Mouse (Mus musculus) adrenal gland, adult 18-20 months (tissue): Measurements from ENCODE around the gene Nthl1. TPM values are rescaled to one million over a fixed set of nuclear protein-coding genes. Genes with fewer than 3 reads are reported as not detected.

Source experiments
- DNase-seq, 2 experiments: peaks; one replicate each; pipeline ENCODE4 v3.0.0; 2021 to 2022; ENCODE audit warnings: low spot score in 2 of 2
- microRNA-seq, 2 experiments: library from miRNA; unstranded; fragments of <30 nt; microRNA quantifications; one replicate each; pipeline ENCODE4 v1.2.0; 2021; ENCODE audit warnings: borderline number of aligned reads in 2 of 2
- total RNA-seq, 2 experiments: library from RNA; stranded (reverse); gene quantifications; 1 replicate in 1 of 2; 2 replicates in 1 of 2; pipeline ENCODE4 v1.2.3; 2021

The Nthl1 gene
- total RNA-seq, 2 experiments from 2014 or later = 7.3 to 8.0 TPM

DNA sequence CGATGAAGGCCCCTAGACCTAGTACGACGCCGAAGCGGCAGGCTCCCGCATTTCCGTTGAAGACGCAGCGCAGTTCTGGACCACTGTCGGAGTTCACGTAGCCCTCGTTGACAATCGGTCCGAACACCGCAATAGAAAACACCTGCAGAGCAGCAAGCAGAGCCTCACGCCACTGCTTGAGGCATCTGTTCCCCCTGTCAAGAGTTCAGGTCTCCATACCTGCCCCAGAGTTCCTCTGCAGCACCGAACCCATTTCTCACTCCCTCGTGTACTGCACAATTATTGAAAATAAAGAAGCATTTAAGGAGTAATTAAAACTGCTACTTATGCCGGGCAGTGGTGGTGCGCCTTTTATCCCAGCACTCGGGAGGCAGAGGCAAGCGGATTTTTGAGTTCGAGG lies 55.1 kb downstream of the Nthl1 start:
- no peak for DNase-seq

Small RNA genes lying within 50 kb of the gene (microRNA-seq; reads per million reads assigned to microRNA genes)
- gene Gm24589 = 0 to 1.4 reads per million in 2 experiments

Other genes with a start within 250 kb of the Nthl1 start
- 10 to 100 TPM; 61.1 to 82.0 TPM for gene Rnps1, start 218.1 kb upstream of the Nthl1 start, total RNA-seq
- gene Eci1, start 206.0 kb upstream of the Nthl1 start, total RNA-seq = 100 to 1,000 TPM; 249 to 330 TPM
- gene Dnase1l2, start 189.6 kb upstream of the Nthl1 start, total RNA-seq = 1 to 10 TPM; 2.8 to 4.0 TPM
- gene E4f1, start 162.4 kb upstream of the Nthl1 start, total RNA-seq = 10 to 100 TPM; 21.9 to 23.1 TPM
- 10 to 100 TPM; 85.8 to 86.4 TPM for gene Pgp, start 162.3 kb upstream of the Nthl1 start, total RNA-seq
- gene Bricd5, start 158.8 kb upstream of the Nthl1 start, total RNA-seq = under 1 TPM; 0.42 to 0.53 TPM
- gene Mlst8, start 153.6 kb upstream of the Nthl1 start, total RNA-seq = 10 to 100 TPM; 24.6 to 26.5 TPM
- 10 to 100 TPM; 16.0 to 31.5 TPM for gene Caskin1, start 144.1 kb upstream of the Nthl1 start, total RNA-seq
- gene Traf7, start 104.7 kb upstream of the Nthl1 start, total RNA-seq = 100 to 1,000 TPM; 101 to 105 TPM
- gene Rab26, start 98.5 kb upstream of the Nthl1 start, total RNA-seq = 1 to 10 TPM; 1.5 to 2.0 TPM
- gene Pkd1, start 82.8 kb upstream of the Nthl1 start, total RNA-seq = 10 to 100 TPM; 37.9 to 38.2 TPM
- 100 to 1,000 TPM in 1 of 2 experiments, 10 to 100 TPM in 1; 93.3 to 111 TPM for gene Tsc2, start 50 bp upstream of the Nthl1 start, total RNA-seq
- 10 to 100 TPM; 62.0 to 90.2 TPM for gene Slc9a3r2, start 17.6 kb downstream of the Nthl1 start, total RNA-seq
- not detected for gene Npw, start 25.8 kb downstream of the Nthl1 start, total RNA-seq
- 10 to 100 TPM; 50.0 to 55.7 TPM for gene Zfp598, start 37.0 kb downstream of the Nthl1 start, total RNA-seq
- 1 to 10 TPM; 2.2 to 3.3 TPM for gene Syngr3, start 57.3 kb downstream of the Nthl1 start, total RNA-seq
- gene Gfer, start 63.5 kb downstream of the Nthl1 start, total RNA-seq = 10 to 100 TPM; 31.9 to 33.9 TPM
- gene Noxo1, start 63.6 kb downstream of the Nthl1 start, total RNA-seq = 1 to 10 TPM; 2.8 to 3.9 TPM
- gene Tbl3, start 75.0 kb downstream of the Nthl1 start, total RNA-seq = 10 to 100 TPM; 30.2 to 32.4 TPM
- gene Rnf151, start 85.4 kb downstream of the Nthl1 start, total RNA-seq = not detected
- 100 to 1,000 TPM; 653 to 681 TPM for gene Rps2, start 85.4 kb downstream of the Nthl1 start, total RNA-seq
- gene Ndufb10, start 91.8 kb downstream of the Nthl1 start, total RNA-seq = 100 to 1,000 TPM; 239 to 321 TPM
- 1 to 10 TPM in 1 of 2 experiments, not detected in 1; 1.2 TPM for gene Rpl3l, start 95.1 kb downstream of the Nthl1 start, total RNA-seq
- 10 to 100 TPM; 83.9 to 94.4 TPM for gene Msrb1, start 104.0 kb downstream of the Nthl1 start, total RNA-seq
- gene Hs3st6, start 120.3 kb downstream of the Nthl1 start, total RNA-seq = 1 to 10 TPM; 2.2 to 2.3 TPM
- under 1 TPM; 0.50 to 0.80 TPM for gene Meiob, start 171.6 kb downstream of the Nthl1 start, total RNA-seq
- gene Hagh, start 207.5 kb downstream of the Nthl1 start, total RNA-seq = 10 to 100 TPM; 88.4 to 99.0 TPM
- gene Fahd1, start 217.7 kb downstream of the Nthl1 start, total RNA-seq = 10 to 100 TPM; 27.6 to 28.2 TPM
- gene Igfals, start 233.3 kb downstream of the Nthl1 start, total RNA-seq = 1 to 10 TPM; 2.0 to 2.7 TPM